Mouse (Mus musculus) adrenal gland, adult 18-20 months (tissue): ENCODE data around the gene Sipa1l3. TPM values are rescaled to one million over a fixed set of nuclear protein-coding genes. Genes with fewer than 3 reads are reported as not detected.

Experiments used
- DNase-seq, 2 experiments: peaks; one replicate each; pipeline ENCODE4 v3.0.0; 2021 to 2022; ENCODE audit warnings: low spot score in 2 of 2
- total RNA-seq, 2 experiments: library from RNA; stranded (reverse); gene quantifications; 1 replicate in 1 of 2; 2 replicates in 1 of 2; pipeline ENCODE4 v1.2.3; 2021

The Sipa1l3 gene
- total RNA-seq, 2 experiments from 2014 or later = 23.5 to 42.5 TPM

DNA sequence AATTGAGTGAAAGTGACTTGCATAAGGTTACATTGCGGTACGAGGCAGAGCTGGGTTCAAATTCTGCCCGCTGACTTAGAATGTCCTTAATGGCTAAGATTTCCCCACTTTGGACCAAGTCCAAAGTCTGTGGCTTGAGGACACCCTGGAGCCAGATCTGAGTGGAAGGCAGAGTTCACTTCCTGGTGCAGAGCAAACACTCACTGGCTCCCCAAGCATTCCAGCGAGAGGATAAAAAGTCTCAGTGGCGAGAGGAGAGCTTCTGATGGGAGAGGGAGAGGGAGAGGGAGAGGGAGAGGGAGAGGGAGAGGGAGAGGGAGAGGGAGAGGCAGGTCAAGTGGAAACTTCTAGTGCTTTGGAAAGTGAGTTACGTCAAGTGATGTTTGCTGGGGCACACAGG lies 100.2 kb downstream of the Sipa1l3 start:
- DNase-seq = no peak

DNA sequence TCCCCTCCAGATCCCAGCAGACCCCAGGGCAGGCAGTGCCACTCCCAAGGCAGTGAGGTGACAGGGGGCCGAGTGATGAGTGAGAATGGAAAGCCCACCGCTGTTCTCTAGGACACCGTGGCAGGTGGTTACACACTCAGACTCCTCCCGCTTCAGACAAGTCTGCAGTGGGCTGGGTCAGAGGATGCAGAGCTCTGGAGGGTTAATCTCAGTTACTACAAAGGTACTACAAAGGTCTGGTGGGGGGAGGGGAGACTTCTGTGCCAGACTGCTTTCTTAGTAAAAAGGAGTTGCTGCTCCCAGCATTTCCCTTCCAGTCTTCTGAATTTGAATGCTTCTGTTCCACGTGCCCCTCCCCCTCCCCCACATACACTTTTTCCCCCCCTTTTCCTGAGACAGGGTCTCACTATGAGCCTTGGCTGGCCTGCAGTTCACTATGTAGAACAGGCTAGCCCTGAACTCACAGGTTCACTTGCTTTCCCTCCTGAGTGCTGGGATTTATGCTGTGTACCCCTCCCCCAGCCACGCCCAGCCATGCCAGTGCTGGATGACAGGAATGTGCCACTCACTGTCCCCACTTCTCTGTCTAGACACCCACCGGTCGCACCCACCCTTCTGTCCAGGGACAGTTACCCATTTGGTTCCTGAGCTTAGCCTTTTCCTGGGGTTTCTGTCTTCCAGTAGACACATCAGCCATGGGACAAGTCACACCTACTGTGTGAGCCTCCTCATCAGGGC lies 100.9 kb downstream of the Sipa1l3 start:
- DNase-seq = no peak

DNA sequence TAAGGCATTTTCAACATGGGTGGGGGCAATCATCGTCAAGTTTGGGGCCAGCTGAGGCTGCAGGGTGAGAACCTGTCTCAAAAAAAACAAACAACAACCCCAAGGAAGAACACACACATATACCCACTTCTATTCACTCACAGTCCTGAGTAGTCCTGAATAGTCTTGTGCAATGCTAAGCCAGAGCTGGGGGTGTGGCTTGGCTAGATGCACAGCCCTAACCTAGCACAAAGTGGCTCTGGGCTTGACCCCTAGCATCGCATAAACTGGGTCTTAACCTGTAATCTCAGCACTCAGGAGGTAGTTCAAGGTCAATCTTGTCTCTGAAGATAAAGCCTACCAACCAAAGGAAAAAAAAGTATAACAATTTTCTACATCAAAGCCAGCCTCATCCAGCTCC lies 101.5 kb downstream of the Sipa1l3 start:
- DNase-seq = no peak

DNA sequence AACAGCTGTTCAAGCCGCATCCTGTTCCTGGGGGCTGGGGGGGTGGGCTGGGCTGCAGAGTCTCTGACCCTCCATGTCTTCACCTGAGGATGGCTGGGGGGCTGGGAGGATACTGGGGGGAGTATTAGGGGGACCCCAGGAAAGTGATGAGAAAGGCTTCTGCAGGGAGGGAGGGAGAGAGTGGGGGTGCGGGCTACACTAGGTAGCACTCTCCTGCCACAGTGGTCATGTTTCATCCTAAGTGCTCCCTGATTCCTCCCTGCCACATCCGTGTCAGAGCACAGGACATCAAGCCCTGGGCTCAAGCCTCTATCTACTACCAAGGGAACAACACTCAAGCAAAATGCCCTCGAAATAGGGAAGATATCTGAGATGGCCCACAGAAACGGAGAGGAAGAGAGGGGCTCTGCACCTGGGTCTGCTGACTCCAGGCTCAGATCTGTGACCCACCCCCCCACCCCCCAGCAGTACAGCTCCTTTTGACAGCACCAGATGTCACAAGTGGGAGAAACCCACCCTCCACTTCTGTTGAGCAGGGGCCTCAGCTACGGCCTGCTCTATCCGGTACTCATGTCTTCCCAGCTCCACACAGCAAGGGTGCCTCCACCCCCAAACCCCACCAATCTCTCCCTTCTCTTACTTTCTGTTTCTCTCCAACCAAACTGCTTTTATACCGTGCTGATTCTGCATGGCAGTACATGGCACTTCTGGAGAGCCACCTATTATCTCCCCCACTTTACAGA lies 106.4 kb downstream of the Sipa1l3 start:
- DNase-seq = no peak

DNA sequence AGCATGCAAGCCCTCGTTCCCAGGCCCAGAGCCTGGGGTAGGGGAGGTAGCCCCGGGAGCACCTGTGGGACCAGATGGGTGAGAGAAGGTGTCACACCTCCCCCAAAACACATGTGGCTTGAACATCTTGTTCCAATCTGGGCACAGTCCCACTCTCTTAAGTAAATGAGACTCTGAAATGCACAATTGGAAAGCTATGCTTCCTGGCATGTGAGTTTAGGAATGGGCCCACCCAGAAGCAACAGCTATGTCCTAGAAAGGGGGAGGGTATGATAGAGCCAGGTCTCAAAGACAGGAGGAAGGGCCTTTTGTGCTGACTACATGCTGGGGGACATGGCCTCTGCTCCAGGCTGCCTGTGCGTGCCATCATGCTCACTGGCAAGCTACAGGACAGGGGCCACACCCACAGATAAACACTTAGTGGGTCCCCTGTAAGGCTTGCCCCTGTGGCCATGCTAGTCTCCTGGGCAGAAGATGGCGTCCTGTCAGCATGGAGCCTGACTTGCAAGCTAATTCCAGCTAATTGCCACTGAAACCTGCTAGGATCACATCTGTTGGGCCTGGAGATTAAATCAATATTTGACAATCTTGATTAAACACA lies 107.1 kb downstream of the Sipa1l3 start:
- no peak for DNase-seq

DNA sequence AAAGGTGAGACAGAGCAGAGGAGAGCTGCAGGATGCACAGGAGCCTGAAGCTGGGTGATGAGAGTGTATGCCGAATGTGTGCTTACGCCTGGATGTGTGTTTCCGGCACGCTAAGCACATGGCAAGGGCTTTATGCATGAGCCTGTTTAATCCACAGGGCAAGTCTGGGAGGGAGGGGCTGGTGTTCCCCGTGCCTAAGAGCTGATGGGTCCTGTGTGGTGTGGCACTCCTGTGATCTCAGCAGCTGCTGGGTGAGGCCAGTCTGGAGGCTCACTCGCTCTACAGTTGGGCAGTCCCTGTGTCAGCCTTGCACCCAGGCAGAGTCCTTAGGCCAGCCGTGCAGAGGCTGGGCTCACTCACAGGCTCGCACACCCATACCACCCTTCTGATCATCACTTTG lies 108.0 kb downstream of the Sipa1l3 start:
- DNase-seq = no peak

DNA sequence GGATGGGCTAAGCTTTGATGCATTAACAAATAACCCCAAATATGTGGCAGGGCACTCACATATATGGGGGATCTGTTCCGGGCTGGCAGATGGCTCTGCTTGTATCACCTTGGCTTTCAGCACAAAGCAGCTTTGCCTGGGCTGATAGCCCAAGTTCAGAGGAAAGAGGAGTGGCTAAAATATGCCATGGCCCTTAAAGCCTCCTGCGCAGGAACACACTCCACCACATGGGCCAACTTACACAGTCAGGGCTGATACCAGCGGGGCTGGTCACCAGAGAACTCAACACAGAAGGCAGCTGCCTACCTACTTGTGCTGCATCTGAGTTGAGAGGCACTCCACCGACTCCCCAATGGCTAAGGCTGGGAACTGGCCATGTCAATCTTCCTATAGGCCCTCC lies 111.6 kb downstream of the Sipa1l3 start:
- DNase-seq = no peak

DNA sequence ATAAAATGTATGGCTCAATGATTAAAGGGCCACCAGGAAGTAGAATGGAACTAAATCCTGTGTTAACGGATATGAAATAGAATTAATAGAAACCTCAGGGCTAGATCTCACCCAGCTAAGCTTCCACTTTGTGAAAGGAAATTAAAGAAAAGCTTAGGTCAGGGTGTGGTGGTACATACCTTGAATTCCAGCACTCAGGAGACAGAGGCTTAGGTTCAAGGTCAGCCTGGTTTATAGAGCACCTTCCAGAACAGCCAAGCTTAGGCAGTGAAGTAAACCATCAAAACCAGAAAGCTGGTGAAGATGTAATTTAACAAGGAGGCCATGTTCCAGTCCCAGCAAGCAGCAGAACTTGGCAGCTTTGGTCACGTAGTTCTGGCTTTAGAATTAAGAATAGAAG lies 114.3 kb downstream of the Sipa1l3 start:
- DNase-seq = no peak

DNA sequence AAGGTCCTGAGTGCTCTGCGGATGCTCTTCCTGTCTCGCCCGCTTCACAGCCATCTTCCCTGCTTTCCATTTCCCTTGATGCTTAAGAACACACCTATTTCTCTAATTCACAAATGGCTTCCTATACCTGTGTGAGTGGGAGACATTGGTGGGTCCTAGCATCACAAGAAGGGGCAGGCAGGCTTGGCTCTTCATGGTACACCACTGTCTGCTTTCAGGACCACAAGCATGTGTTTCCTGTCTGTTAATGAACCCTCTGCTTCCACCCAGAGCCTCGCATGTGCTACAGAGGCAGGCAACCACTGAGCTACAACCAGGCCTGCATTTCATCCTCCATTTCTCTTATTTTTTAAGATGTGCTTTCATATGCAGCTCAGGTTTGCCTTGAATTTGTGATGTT lies 116.4 kb downstream of the Sipa1l3 start:
- no peak for DNase-seq

DNA sequence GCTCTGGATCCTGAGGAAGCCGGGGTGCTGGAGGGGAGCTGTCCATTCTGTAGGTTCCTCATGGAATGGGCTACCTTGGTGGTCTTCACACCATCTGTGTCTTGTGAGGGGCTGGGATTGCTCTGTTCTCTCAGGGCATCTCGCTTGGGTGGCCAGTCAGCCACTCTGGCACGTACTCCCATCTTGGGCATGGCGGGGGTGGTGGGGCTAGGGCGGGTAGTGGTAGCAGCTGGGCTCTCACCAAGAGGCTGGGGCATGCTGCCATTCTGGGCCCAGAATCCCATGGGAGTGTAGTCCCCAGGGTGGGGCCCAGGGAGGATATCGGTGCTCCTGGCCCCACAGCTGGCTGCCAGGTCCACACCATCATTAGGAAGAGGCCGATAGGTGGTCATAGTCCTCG lies 118.0 kb downstream of the Sipa1l3 start:
- DNase-seq = no peak

DNA sequence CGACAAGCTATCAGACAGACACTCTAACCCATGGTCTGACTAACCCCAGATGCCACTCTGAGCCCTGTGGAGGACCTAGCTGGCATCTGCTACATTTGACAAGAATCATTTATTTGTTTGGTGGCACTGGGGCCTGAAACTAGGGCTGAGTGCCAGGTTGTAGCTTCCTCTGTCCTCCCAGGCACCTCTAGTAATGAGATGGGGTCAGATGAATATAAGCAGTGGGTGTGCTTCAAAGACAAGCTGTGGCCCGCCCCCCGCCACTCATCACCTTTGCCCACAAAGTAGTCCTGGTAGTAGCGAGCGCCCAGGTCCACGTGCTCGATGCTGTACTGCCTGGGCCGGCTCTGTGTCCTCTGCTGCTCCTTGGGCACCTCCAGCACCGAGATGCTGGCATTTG lies 119.4 kb downstream of the Sipa1l3 start:
- DNase-seq = no peak

DNA sequence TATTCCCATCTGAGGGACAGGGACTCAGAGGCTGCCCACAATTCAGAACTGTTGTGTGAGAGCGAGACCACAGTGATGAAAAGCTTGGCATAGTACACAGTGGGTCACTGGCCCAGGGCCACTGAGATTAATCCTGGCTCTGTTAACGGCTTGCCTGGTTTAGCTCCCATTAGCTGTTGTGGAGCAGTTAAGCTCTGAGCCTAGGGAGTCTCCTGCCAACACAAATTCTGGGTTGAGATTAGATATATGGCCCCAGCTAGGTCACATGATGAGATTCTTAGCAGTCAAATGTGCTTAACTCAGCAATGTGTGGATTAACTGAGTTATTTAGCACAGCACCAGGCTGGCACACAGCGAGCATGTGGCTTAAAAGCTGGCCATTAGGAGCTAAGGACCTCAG lies 121.0 kb downstream of the Sipa1l3 start:
- DNase-seq = no peak

DNA sequence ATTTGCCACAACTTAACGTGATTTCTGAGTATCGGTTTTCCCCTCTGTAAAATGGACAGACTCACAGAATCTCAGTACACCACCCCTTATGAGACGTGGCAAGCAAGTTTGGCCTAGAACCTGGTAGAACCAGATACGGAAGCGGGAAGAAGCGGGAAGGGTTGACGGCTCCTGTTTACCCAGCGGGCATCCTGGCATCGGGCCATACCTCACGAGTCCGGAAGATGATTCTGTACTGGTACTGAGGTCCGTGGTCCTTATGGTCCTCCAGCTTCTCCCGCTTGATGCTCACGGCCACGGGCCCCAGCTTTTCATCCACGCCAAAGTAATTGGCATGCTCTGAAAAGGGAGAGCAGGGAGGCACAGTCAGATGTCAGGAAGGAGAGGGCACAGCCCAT lies 121.5 kb downstream of the Sipa1l3 start:
- no peak for DNase-seq

DNA sequence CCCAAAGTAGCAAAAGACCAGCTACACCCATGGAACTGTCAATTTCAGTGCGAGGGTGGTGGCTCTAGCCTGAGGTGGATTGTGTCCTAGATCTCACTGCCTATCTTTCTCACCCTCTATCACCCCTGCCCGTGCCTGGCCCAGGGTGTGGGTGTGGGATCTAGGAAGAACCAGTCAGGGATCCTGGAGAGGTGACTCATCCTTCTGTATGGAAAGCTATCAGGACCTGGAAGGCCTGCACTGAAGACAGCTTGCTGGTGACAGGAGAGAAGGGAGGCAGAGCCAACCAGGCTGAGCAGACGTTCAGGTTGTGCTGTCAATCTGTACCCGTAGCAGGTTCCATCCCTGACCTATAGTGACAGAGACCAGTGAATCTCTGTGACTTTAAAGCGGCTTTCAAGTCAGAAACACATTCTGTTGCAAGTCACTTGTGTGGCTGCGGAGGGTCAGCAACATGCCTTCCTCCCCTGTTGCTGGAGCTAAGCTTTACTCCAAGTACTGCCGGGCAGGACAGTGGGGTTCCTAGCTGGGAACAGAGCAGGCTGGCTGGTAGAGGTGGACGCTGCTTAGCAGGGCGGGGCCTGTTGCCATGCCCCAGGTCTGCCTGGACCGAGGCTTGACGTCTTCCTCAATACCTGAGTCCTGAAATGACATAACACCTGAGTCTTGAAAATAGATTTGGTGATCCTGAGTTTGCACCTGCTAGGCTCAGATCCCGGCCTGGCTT lies 122.1 kb downstream of the Sipa1l3 start:
- no peak for DNase-seq

DNA sequence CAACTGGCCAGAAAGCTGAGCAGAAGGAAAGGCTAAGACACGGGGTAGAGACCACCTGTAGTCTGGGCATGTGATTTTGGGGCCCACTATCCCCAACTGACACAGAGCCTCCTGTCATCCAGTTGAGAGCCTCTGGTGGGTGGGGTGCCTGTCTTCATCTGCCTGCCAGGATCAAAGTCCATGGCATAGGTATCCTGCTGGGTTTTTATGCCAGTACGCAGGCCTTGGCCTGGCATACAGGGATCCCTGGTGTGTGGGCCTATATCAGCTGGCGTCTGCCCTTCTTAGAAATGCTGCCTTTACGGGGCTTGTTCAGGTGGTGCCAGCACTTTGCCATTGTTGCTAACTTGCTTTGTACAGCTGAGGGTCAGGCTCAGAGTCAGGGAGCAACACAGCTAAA lies 123.3 kb downstream of the Sipa1l3 start:
- no peak for DNase-seq

DNA sequence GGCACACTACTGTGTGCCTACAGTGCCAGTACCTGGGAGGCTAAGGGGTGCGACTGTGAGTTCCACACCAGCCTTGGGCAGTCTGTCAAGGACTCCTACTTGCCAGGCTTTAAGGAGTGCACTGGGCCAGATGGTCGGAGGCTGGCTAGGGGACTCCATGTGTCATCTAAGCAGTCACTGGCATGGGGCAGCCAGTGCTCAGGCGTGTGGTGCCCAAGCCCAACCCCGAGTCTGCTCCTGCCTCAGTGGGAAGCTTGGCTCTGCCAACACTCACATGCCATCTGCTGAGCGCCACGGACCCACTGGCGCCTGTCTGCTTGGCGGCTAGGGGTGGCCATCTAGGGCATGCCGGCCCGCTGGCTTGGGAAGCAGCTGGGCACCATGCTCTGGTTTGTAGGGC lies 125.1 kb downstream of the Sipa1l3 start:
- DNase-seq = no peak

DNA sequence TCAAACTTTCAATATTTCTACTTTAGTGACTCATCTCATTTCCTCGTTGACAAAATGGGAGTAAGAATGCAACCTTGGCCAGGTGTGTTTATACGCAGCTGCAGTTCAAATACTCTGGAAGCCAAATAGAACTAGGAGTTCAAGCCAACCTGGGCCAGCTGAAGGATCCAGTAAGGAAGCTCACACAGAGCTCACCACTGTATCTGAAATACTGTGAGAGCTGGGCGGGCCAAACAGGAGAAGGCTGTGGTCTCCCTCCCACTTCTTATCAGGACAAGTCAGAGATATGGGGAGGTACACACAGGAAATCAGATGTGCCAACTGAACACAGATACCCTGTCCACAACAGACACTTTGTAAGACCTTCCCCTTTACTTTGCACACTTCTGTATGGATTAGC lies 125.6 kb downstream of the Sipa1l3 start:
- no peak for DNase-seq

DNA sequence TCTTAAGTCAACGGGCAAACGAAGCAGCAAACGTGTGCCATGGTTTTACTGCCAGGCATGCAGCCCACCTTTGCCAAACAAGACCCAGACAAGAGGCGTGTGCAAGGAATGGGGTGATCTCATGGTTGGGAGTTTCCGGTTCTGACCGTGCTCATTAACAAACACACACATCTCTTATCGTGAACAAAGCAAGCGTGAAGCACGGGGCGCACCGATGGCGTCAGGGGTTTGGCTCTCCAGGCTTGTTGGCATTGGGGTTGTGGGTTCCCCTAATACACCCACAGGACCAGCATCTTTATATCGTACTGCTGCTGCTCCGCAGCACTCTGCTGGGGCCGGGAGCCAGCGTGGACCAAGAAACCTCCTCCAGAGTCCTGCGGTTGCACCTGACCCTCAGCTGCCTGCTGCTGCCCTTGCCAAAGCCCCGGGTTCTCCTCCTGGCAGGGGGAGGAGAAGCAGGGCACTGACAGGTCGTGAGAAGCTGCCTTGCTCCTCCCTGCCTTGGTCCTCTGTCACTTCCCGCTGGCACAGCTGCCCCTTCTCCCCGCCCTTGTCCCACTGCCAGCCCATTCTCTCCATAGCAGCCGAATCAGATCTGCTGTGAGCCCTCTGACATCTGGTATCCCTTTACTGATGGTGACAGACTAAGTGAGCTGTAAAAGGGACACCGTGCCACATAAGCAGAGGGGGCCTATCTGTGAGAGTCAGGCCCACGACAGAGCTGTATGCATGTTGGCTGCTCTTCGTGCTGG lies 126.5 kb downstream of the Sipa1l3 start:
- DNase-seq = no peak

DNA sequence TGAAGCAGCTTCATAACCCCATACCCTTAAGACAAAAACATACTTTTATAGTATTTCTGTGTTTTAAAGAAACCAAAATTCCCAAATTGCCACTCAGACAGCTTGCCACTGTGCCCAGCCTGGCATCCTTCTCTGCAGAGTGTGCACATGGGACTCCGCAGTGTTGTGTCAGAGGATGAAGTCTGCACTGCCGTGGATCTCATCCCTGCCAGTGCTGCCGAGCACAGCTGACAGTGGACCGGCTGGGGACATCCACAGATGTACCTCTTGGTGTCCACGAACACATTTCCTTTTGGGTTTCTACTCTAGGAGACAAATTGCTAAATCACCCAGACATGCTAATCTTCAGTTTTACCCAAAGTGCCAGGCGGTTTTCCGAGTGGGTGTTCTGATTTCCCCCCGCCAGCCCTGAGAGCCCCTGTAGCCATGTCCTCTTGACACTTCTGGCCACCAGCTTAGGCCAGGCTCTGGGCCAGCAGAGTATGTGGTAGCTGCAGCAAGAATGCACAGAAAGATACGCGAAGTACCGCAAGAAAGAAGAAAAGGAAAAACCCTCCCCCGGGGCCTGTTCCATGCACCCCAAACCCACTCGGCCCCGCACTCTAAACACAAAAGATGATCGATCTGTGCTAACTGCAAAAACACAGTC lies 127.2 kb downstream of the Sipa1l3 start:
- no peak for DNase-seq

DNA sequence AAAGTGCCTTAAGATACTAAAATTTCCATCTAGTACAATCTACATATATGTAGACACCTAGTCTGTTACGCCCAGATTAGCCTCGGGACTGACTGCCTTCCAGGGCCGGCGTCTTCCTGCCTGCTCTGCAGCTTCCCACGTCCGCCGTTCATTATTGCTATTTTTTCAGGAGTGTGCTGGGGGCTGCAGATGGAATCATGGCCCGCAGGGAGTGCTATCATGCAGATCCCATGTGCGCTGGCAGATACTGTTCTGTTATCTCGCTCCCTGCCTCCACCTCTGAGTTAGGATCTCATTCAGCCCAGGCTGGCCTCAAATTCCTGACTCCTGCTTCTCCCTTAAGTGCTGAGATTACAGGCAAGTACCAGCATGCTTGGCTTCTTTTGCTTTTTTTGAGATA lies 128.2 kb downstream of the Sipa1l3 start:
- no peak for DNase-seq
